Mouse (Mus musculus) liver (tissue): ENCODE measurements around the gene 4921501E09Rik.
A peak's percentile ranks its signal among the peaks of the same experiment; 100 is the strongest.
"Not testable (repeated sequence)": the region's sequence is repeated elsewhere in the genome, so short reads cannot be mapped to it uniquely, and the experiment has no call there.

ENCODE experiments used
- DNase-seq: peaks from one replicate; pipeline ENCODE4 v3.0.0-alpha.2; 2020; ENCODE audit warnings: mixed read lengths

Gene 4921501E09Rik

DNA sequence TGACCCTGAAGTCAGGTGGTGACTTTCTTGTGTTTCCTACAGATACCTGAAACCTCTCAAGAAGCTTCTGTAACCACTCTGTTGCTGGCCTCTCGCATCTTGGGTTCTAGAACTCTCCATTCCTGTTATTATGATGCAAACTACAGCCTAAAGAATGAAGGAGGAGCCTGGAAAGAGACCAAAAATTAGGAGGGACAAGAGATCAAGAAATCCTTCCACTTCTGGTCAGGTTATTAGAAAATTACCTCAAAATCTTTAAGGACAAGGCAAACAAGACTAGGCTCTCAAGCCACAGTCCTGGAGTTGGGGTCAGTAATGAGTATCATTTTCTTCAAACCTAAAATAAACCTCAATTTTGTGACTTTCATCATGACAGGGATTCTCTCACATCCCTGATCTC, at the start of gene 4921501E09Rik:
Gene 4921501E09Rik (minus strand): TSS at position 101 of the 400 bp plus-strand sequence.
- no peak for DNase-seq

DNA sequence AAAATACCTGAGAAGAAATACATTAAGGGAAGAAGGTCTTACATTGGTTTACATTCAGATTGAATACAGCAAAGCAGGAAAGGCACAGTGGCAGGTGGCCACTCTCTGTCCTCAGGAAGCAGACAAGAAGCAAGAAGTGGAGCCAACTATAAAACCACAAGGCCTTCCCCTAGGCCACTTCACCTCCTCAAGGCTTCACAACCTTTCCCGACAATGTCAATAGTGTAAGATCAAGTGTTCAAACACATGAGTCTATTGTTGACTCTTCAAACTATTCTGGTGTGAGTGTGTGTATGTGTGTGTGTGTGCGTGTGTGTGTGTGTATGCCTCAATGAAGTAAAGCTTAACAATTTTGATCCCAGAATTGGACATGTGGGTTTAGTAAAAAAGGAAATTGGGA, 29.5 kb upstream of the 4921501E09Rik start:
- no peak for DNase-seq

DNA sequence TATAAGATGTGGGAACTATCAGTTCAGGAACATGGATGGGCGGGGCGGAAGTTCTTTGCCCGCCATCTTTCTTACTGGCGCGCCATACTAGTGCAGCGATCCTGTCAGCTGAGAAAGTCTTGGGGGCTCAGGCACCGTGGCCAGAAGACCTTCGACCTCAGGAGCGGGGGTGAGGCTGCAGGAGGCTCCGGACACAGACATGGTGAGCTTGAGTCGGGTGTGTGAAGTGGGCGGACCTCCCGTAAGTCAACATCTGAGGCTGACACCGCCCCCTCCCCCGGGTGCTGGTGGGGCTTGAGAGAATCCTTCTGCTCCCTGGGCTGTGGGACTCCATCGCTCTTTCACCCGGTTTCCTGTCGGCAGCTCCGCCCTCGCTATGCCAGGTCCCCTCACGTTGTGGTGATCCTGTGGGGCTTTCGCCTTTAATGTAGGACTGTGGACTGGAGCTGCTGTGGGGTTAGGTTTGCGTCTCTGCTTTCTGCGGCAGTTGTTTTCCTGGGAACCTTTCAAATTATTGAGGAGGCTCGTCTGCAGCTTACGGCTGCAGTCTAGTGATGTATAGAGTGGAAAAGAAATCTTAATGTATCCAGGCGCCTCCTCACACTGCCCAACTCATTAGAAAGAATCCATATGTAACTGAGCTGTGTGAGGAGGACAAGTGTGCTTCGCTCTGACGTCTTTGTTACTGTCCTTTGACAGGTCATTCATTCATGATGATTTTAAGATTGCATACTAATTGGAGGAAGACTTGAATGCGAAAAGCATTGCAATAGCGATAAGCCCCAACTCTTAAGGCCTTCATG, 24.7 kb upstream of the 4921501E09Rik start:
- DNase-seq, result peak; percentile 67

DNA sequence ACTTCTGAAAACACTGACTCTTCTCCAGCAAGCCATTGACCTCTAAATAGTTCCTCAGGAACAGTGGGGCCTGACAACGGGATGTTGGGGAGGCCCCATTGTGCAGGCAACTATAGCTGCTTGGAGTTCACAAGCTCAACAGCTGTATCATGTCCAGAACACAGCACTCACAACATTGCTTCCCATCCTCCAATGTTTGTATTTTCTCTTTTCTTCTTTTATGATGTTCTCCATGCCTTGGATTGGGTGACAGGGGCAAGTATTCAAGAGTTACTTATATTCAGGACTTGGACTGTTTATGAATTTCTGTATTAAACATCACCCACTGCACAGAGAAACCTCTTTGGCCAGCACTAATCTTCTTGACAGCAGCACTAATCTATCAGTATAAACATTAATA, 23.8 kb upstream of the 4921501E09Rik start:
- DNase-seq, result no peak

DNA sequence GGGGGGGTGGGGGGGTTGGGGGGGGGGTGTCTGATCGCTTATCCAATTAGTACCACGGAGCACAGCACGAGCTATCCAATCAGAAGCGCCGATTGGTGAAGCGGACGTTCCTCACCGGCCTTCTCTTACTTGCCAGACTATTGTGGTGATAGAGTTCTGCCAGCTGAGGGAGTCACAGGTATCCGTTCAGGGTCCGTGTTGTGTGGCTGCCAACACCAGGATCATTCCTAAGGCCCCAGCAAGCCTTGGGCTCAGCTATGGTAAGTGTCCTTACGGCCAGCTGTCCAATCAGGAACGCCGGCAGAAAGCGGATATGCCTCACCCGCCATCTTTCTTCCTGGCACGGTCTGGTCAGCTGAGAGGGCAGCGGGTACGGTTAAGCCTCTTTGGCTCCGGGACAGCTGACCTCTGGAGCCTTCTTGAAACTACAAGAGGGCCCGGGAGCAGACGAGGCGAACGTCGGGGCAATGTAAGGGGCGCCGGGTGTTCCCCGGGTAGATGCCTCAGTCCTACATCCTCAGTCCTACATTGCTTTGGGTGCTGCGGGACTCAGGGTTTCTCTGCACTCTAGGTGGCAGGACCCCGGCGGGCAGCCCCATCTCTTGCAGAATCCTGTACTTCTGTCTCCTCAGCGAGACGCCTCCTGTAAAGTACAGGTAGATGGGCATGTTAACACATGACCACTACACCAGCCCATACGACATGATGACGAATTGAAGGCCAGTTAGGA, 21.5 kb upstream of the 4921501E09Rik start, which contains the start of gene Zfp563:
Gene Zfp563 (plus strand): TSS at position 91 of the 730 bp plus-strand sequence.
- DNase-seq, result peak; percentile 84

DNA sequence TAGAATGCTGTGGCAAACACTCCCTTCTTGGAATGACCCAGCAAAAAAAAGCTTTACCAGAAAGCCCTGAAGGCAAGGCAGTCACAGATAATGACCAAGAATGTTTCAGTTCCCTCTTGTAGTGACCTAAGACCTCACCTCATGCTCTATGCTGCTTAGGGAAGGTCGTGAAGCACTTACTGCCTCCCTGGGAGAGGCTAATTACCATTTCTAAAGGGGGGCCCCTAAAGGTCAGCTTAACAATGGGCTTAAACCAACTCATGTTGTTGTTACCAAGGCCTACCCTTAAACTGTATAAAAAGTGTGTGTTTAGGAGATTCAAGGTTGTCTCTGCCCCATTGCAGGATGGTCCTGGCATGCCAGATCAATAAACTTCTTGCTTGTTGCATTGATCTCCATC, 4.9 kb downstream of the 4921501E09Rik start:
- DNase-seq, result no peak

DNA sequence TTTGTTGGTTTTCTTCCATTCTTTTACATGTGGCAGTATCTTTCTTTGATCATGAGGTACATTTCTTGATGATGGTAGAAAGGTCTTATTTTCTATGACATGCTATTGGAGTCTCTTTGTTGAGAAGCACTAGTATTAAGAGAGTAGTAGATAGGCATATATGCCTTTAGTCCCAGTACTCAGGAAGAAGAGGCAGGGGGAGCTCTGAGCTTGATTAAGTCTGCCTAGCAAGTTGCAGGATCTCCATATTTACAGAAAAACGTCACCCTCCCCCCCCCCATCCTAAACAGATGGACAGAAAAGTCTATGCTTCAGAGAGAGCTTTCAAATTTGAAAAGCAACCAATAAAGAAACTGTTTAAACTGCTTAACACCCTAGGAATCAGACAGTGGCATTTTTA, 9.1 kb downstream of the 4921501E09Rik start:
- DNase-seq, result no peak

DNA sequence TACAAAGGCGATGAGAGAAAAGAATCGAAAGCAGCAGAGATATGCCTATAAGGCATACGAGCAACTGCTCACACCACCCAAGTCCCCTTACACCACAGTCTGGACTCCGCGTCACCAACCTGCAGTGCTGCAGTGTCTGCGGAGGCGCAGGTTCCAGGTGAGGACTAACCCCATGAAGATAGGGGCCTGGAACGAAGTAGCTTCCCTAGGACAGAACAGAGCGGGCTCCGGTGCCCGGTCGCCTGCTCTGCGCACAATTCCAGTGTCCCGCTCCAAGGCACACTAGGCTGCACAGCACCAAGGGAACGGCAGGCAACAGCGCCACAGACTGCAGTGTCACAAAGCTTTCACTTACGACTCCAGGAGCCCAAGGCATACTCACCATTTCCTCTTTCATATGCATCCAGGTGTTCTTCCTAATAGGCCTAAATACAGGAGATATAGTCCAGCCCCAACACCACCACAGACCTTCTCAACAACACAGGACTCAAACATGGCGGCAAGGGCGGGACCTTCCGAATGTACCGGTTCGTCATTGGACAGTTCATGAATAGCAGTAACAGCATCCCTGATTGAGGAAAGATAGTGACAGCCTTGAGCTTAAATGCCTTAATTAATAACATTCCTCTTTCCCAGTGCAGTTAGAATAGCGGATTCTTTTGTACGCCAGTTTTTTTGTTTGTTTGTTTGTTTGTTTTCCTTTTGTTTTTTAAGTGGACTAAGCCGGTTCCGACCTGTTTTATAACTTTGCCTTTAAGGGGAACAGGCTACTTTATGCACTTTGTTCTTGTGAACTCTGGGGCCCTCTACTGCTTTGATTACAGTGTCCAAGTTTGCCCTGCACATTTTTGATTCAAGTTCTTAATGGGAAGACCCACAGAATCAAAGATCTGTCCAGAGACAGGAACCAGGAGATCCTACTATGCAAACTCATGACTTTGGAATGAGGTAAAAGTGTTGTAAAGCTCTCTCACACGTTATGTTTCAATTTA, 34.7 kb downstream of the 4921501E09Rik start, which contains the start of gene Zfp763:
Gene Zfp763 (minus strand): TSS at position 503 of the 992 bp plus-strand sequence.
- peak; percentile 81 for DNase-seq

DNA sequence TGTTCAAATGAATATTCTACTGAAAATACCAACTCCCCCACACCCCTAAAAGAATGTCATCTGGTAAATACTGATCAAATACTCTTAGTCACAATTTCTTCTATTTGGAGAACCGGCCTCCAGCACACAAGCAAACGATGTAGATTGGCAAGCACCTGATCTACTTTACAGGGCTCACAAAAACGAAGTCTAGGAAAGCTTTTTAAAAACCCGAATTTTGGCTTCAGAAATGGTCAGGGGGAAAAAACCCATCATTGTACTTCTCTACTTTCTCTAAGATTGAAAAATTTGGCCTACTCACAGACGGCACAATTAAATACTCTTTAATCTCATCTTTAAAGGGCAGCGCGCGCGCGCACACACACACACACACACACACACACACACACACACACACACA, 35.5 kb downstream of the 4921501E09Rik start:
- peak; percentile 13 for DNase-seq

DNA sequence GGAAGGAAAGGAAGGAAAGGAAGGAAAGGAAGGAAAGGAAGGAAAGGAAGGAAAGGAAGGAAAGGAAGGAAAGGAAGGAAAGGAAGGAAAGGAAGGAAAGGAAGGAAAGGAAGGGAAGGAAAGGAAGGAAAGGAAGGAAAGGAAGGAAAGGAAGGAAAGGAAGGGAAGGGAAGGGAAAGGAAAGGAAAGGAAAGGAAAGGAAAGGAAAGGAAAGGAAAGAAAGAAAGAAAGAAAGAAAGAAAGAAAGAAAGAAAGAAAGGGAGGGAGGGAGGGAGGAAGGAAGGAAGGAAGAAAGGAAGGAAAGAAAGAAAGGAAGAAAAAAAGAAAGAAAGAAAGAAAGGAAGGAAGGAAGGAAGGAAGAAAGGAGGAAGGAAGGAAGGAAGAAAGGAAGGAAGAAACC, 47.4 kb downstream of the 4921501E09Rik start:
- DNase-seq, result not testable (repeated sequence)
